Mouse (Mus musculus): ENCODE data around the gene Myo1d. TPM values are rescaled to one million over a fixed set of nuclear protein-coding genes. Genes with fewer than 3 reads are reported as not detected.

Gene Myo1d
- polyA plus RNA-seq, 2 experiments = 3.3 to 7.5 TPM

DNA sequence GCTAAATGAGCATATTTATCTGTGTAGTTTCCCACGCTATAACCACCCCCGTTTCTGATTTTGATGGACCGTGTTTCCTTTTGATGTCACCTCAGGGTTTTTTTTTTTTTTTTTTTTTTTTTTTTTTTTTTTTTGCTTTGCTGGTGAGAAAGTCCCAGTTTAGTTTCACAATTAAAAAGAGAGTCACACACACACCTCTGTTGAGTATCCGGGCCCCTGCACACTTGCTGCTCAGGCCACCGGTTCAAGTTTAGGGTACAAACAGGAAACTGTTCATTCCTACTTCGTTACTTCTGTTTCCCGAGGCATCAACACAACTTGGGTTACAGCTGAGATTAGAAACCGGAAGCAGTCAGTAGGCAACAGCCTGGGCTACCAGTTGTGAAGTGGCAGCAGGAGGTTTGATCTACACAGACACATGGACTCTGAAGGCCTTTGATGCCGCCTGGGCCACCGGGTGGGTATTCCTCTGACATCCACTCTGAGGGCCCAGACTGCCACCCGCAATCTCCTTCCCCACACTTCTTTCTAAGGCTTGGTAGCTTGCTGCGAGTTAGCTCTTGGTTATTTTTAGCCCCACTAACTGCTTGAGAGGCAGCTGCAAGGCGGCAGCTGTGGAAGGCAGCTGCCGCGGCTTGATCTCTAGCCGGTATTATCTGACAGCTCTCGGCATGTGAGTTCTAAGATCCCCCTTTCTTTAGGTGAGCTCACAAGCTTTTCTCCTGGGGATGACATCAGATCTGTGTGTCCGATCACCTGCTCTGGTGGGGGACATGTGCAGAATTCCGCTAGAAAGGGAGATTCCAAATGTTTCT, 271.3 kb downstream of the Myo1d start:
- H3K36me3 ChIP-seq (replicated peaks; ENCODE audit: control insufficient read depth, insufficient read depth, low read depth) = no peaks in the 10 kb centered on the region
- ATAC-seq (ENCODE audit: insufficient read depth) = no peak
- H3K4me2 ChIP-seq (ENCODE audit: low read depth) = no peak overlapping the region
- H3K9me3 ChIP-seq (ENCODE audit: control insufficient read depth, low read length) = no peaks in the 10 kb centered on the region
- no peaks in the 10 kb centered on the region for H3K27me3 ChIP-seq (ENCODE audit: control insufficient read depth, insufficient read depth, low read length)
- no peak overlapping the region for H3K27ac ChIP-seq
- TF ChIP-seq EP300 (IDR thresholded peaks at IDR 0.05; ENCODE audit: low read depth) = no peak
- no peak for TF ChIP-seq CTCF (IDR thresholded peaks at IDR 0.05; ENCODE audit: low read depth)
- DNase-seq (ENCODE audit: low read depth in 3 of 3, low spot score in 3 of 3) = no peak
- WGBS (ENCODE audit: insufficient replicate concordance) = 16% methylated on average over 19 of the region's 19 CpGs
- H3K4me1 ChIP-seq (replicated peaks; ENCODE audit: control insufficient read depth in 2 of 2, insufficient read depth in 2 of 2, low read length in 1 of 2) = peaks cover 0 to 5% of the 10 kb centered on the region in 2 experiments; a peak in 1 of 4 replicates
- no peak overlapping the region for H3K9ac ChIP-seq (replicated peaks)
- H3K4me3 ChIP-seq (ENCODE audit: insufficient read depth in 1 of 2, low read depth in 2 of 2, low read length in 2 of 2) = no peak overlapping the region

DNA sequence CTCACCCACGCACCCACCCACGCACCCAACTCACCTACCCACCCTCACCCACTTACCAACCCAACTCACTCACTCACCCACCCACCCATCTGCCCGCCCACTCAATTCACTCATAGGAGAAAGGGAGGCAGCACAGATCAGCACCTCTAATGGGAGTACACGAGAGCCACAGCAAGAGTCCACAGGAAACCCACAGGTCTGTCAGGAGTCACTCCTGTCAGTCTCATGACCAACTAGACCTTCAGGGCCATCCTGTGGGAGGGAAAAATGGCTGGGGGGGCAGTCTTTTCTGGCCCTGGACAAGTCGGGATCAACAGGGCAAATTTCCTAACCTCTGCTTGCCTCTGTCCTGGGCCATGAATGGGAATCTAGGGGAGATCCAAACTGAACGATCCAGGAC, 272.0 kb downstream of the Myo1d start:
- no peak overlapping the region for H3K27ac ChIP-seq
- H3K36me3 ChIP-seq (replicated peaks; ENCODE audit: control insufficient read depth, insufficient read depth, low read depth) = no peaks in the 10 kb centered on the region
- TF ChIP-seq EP300 (IDR thresholded peaks at IDR 0.05; ENCODE audit: low read depth) (no peak), CTCF (IDR thresholded peaks at IDR 0.05; ENCODE audit: low read depth) (no peak)
- no peak for ATAC-seq (ENCODE audit: insufficient read depth)
- H3K27me3 ChIP-seq (ENCODE audit: control insufficient read depth, insufficient read depth, low read length) = no peaks in the 10 kb centered on the region
- H3K4me1 ChIP-seq (replicated peaks; ENCODE audit: control insufficient read depth in 2 of 2, insufficient read depth in 2 of 2, low read length in 1 of 2) = peaks cover 0 to 5% of the 10 kb centered on the region in 2 experiments; a peak in 1 of 4 replicates
- H3K9ac ChIP-seq (replicated peaks) = no peak overlapping the region
- 58% methylated on average over 6 of the region's 6 CpGs for WGBS (ENCODE audit: insufficient replicate concordance)
- H3K4me3 ChIP-seq (ENCODE audit: insufficient read depth in 1 of 2, low read depth in 2 of 2, low read length in 2 of 2) = no peak overlapping the region
- no peaks in the 10 kb centered on the region for H3K9me3 ChIP-seq (ENCODE audit: control insufficient read depth, low read length)
- no peak overlapping the region for H3K4me2 ChIP-seq (ENCODE audit: low read depth)
- DNase-seq (ENCODE audit: low read depth in 3 of 3, low spot score in 3 of 3) = no peak

GRCm38 (mm10) chr11:80506483-80506882, 273.3 kb downstream of the Myo1d start:
- Histone ChIP-seq H3K4me2 (ENCODE audit: low read depth) (no peak overlapping the region), H3K36me3 (replicated peaks; ENCODE audit: control insufficient read depth, insufficient read depth, low read depth) (no peaks in the 10 kb centered on the region), H3K9me3 (ENCODE audit: control insufficient read depth, low read length) (no peaks in the 10 kb centered on the region), H3K4me1 (replicated peaks; ENCODE audit: control insufficient read depth in 2 of 2, insufficient read depth in 2 of 2, low read length in 1 of 2) (peaks cover 0 to 5% of the 10 kb centered on the region in 2 experiments; a peak in 1 of 4 replicates), H3K9ac (replicated peaks) (no peak overlapping the region), H3K4me3 (ENCODE audit: insufficient read depth in 1 of 2, low read depth in 2 of 2, low read length in 2 of 2) (no peak overlapping the region), H3K27ac (no peak overlapping the region), H3K27me3 (ENCODE audit: control insufficient read depth, insufficient read depth, low read length) (no peaks in the 10 kb centered on the region)
- ATAC-seq (ENCODE audit: insufficient read depth) (no peak), DNase-seq (ENCODE audit: low read depth in 3 of 3, low spot score in 3 of 3) (no peak)
- TF ChIP-seq EP300 (IDR thresholded peaks at IDR 0.05; ENCODE audit: low read depth) (no peak), CTCF (IDR thresholded peaks at IDR 0.05; ENCODE audit: low read depth) (no peak)

- no peaks in the 10 kb centered on the region for H3K9me3 ChIP-seq (ENCODE audit: control insufficient read depth, low read length)
- H3K27me3 ChIP-seq (ENCODE audit: control insufficient read depth, insufficient read depth, low read length) = no peaks in the 10 kb centered on the region
- no peaks in the 10 kb centered on the region for H3K36me3 ChIP-seq (replicated peaks; ENCODE audit: control insufficient read depth, insufficient read depth, low read depth)
- H3K9ac ChIP-seq (replicated peaks) = no peak overlapping the region
- WGBS (ENCODE audit: insufficient replicate concordance) = 63% methylated on average over 3 of the region's 3 CpGs
- ATAC-seq (ENCODE audit: insufficient read depth) (no peak), DNase-seq (ENCODE audit: low read depth in 3 of 3, low spot score in 3 of 3) (no peak)
- H3K4me3 ChIP-seq (ENCODE audit: insufficient read depth in 1 of 2, low read depth in 2 of 2, low read length in 2 of 2) = no peak overlapping the region
- TF ChIP-seq EP300 (IDR thresholded peaks at IDR 0.05; ENCODE audit: low read depth) (no peak), CTCF (IDR thresholded peaks at IDR 0.05; ENCODE audit: low read depth) (no peak)
- H3K4me1 ChIP-seq (replicated peaks; ENCODE audit: control insufficient read depth in 2 of 2, insufficient read depth in 2 of 2, low read length in 1 of 2) = peaks cover 0 to 5% of the 10 kb centered on the region in 2 experiments; a peak in 1 of 4 replicates
- no peak overlapping the region for H3K4me2 ChIP-seq (ENCODE audit: low read depth)
- no peak overlapping the region for H3K27ac ChIP-seq
Observed at GRCm38 (mm10) chr11:80505581-80505980, 274.2 kb downstream of the Myo1d start.

DNA sequence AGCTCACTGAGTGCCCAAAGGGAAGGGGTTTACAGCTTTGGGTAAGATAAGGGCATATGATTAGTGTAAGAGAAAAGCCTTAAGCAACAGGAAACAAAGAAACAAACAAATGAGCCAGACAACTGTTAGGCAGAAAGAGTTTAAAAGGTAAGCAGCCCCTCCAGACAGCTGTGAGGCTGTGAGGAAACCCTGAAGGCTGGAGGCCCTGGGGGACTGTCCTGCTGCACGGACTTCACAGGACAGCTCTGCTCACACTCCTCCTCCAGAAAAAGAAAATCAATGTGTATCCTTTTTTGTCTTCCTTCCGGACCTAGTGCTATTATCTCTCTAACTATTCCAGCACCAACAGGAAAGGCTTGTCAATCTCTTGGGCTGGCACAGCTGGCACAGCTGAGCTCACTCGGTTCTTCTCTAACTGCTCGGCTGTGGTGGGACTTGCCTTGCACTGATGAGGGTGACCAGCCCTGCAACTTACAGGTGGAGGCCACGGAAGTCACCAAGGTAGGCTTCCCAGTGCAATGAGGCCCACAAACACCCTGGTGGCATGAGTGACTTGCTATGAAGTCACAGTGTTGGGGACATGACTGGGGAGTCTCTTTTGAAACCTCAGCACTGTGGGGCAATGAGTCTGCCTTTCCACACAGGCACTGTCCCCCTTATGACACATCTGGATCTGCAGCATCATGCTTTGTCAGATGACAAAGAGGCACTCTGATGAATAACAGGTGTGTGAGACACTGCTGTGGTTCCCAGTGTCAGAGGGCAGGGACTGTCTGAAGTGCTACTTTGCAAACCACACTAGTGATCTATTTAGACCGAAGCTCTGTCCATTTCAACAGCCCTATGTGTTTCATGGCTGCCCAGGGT, 275.1 kb downstream of the Myo1d start:
- ATAC-seq (ENCODE audit: insufficient read depth) (no peak), DNase-seq (ENCODE audit: low read depth in 3 of 3, low spot score in 3 of 3) (no peak)
- Histone ChIP-seq H3K27me3 (ENCODE audit: control insufficient read depth, insufficient read depth, low read length) (no peaks in the 10 kb centered on the region), H3K9me3 (ENCODE audit: control insufficient read depth, low read length) (no peaks in the 10 kb centered on the region), H3K4me1 (replicated peaks; ENCODE audit: control insufficient read depth in 2 of 2, insufficient read depth in 2 of 2, low read length in 1 of 2) (peaks cover 0 to 5% of the 10 kb centered on the region in 2 experiments; a peak in 1 of 4 replicates), H3K4me3 (ENCODE audit: insufficient read depth in 1 of 2, low read depth in 2 of 2, low read length in 2 of 2) (no peak overlapping the region), H3K36me3 (replicated peaks; ENCODE audit: control insufficient read depth, insufficient read depth, low read depth) (no peaks in the 10 kb centered on the region), H3K4me2 (ENCODE audit: low read depth) (no peak overlapping the region), H3K9ac (replicated peaks) (no peak overlapping the region), H3K27ac (no peak overlapping the region)
- TF ChIP-seq EP300 (IDR thresholded peaks at IDR 0.05; ENCODE audit: low read depth) (no peak), CTCF (IDR thresholded peaks at IDR 0.05; ENCODE audit: low read depth) (no peak)
- WGBS (ENCODE audit: insufficient replicate concordance) = 18% methylated on average over 6 of the region's 6 CpGs

All from liver, embryonic 14.5 days (tissue).